Mouse (Mus musculus) cerebellum, postnatal 36 days (tissue): ENCODE data around the gene Ccnjl.

Source experiments
- DNase-seq, 2 experiments: peaks; one replicate each; pipeline ENCODE4 v3.0.0; 2021 to 2022; ENCODE audit warnings: mixed read lengths in 2 of 2

The Ccnjl gene

DNA sequence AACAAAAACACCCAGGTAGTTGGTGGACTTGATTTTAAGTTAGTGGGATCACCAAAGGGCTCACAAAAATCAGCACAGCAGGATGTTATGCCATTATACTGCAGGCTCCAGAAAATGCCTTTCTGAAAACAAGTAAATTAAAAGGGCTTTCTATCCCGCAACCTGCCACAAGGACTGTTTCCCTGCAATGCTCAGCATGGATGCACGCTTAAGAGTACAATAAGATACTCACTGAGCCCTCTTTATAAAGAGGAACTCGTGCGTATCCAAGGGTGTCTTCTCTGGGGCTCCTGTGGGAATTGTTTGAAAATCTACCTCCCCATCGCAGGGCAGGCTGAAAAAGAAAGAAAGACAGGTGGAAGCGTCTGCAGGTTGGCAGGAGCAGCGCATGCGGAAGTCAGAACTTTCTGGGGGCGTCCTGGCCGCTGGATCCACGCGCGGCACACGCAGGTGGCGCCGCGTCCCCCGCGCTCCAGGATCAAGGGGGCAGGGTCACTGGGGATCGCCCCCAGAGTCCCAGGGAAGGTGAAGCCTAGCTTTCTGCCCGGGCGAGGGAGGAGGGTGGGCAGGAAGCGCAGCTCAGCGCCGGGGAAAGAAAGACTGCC is 404 bp upstream of the Ccnjl start:
- DNase-seq: no peak

GRCm38 (mm10) chr11:43530043-43530442 is 1.5 kb downstream of the Ccnjl start:
- DNase-seq: no peak

DNA sequence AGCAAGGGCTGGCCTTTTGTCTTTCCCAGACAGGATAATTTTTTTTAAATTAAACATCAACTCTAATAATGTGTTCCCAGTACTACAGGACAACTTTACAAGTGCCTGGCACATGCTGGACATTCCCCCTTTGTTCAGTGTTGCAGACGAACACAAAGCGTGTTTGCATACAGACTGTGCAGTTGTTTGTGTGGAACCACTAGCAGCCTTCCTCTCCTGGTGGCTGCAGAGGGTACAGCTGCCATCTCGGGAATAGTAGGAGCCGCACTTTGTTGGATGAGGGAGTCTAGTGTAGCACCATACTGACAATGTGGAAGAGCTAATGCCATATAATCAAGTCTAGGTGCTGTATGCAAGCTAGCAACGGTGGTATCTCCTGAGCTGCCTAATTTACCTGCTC is 3.0 kb downstream of the Ccnjl start:
- DNase-seq: no peak

GRCm38 (mm10) chr11:43537074-43537473 is 8.5 kb downstream of the Ccnjl start:
- DNase-seq: no peak

DNA sequence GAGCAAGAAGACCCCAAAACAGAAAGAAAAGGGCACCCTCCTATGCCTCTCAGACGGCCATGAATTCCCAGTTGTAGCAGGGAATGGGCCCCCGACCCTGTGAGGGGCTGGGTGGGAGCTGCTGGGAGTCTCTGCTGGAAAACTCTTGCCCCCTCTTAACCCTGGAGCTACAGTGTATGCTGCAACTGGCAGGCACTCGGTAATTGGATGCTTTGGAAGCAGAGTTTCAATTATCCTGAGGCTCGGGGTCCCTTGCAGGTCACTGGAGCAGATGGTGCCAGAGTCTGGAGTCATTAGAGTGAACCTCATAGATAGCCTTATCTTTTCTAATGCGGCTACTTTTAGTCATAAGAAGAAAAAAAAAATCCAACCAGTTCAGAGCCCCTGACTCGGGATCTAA is 11.3 kb downstream of the Ccnjl start:
- no peak for DNase-seq

DNA sequence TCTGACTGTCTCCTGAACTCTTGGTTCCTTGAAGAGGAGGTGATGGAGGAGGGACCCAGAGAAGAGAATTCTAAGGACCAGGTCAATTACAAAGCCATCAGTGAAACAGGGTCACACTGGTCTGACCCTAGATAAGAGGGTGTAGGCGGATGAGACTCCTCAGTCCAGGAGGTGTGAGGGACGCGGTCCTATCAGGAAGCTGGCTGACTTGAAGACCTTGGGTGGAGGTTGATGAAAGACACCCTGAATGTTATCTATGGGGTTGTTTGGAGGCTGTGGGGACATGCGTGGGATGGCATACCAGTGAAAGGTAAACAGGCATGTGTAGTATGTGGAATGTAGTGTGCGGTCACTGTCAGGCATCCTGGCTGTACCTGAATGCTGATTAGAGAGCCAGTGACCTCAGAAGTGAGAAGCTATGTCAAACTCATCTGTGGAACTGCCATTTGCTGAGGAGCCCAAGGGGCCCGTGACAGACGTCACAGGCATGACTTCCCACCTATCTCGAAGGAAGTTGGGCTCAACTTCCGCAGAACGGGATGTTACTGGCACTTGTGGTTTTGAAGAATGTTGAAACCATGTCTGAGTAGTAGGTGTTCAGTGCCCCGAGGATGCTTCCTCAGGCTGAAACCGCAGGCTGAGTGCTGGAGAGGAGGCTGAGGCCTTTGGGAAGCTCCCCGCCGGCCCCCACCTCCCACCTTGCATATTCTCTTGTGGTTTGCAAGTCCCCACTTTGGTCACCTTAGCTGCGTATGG is 15.3 kb downstream of the Ccnjl start:
- DNase-seq: no peak

- DNase-seq: no peak
Measured at GRCm38 (mm10) chr11:43544819-43545218, 16.2 kb downstream of the Ccnjl start.

DNA sequence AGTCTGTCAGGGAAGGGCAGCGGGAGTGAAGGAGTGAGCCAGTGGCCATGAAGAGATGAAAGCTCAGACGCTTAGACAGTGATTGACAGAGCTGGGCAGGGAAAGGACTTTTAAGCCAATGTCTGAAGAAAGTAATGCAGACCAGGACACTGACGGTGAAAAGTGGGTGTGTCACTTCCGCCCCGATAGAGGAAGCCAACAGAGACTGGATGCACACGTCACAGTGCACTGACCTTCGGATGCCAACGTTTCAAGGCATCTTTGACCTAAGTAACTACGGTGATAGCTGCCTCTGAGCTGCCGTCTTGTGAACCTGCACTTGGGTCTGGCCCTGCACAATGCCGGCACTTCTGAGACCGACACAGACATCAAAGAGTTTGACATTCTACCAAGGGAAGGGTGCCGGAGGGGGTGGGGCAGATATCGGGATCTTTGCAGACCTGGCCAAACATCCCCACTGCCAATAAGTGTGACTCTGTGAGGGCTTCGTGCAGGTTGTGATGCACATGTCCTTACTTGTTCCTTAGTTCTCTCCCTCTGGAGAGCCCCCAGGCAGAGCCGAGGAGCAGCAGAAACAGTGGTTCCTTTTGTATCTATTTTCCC is 17.4 kb downstream of the Ccnjl start:
- no peak for DNase-seq

DNA sequence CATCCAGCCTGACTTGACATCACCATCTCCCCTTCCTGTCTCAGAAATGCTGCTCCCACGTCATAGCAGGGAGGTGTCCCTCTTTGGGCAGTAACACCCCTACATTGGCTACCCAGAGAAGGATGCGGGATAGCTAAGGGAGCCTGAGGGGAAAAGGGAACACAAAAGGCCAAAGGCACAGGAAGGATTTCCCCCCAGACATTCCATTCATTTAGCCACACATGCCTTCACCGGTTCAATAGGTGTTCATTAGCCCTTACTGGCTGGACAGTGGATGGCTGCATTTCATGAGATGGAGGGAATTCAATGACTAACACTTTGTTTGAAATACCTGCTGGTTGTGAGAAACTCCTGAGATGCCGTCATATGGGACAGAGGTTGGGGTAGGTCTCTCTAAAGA is 18.1 kb downstream of the Ccnjl start:
- DNase-seq: no peak

GRCm38 (mm10) chr11:43548148-43548547 is 19.6 kb downstream of the Ccnjl start:
- peak; percentile 80 to 81 for DNase-seq

DNA sequence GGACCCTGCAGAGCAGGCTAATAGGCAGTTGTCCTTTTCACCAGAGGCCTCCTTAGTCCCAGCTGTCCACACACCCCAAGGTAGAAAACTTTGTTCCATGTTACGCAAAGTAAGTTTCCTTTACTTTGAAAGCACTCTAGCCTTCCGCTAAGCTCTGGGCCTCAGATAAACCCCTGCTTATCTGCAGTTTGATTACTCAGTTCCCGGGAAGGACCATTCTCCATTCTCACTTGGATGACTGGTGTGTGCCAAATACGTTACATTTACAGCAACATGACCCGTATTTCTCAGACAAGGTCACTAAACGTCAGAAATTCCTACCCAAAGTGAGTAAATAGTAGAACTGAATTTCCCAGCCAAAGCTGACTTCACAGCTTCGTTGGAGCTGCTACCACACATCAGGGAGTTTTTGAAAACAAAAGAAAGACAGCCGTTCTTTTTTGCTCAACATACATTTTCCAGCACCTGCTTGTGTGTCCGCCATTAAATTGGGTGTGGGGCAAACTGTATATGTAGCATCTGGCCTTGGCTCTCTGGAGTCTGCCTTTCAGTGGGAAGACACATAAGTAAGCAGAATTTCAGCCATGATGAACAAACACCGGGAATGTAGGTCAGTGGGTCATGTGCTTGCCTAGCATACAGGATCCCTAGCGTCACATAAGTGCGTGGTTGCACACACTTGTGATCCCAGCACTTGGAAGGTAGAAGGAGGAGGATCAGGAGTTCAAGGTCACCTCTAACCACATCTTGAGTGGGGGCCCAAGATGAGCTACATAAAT is 20.3 kb downstream of the Ccnjl start:
- DNase-seq: no peak

GRCm38 (mm10) chr11:43549701-43550100 is 21.1 kb downstream of the Ccnjl start:
- peak; percentile 24 to 40 for DNase-seq

- no peak for DNase-seq
Measured at GRCm38 (mm10) chr11:43551756-43552155, 23.2 kb downstream of the Ccnjl start.

GRCm38 (mm10) chr11:43552675-43553074 is 24.1 kb downstream of the Ccnjl start:
- no peak for DNase-seq

DNA sequence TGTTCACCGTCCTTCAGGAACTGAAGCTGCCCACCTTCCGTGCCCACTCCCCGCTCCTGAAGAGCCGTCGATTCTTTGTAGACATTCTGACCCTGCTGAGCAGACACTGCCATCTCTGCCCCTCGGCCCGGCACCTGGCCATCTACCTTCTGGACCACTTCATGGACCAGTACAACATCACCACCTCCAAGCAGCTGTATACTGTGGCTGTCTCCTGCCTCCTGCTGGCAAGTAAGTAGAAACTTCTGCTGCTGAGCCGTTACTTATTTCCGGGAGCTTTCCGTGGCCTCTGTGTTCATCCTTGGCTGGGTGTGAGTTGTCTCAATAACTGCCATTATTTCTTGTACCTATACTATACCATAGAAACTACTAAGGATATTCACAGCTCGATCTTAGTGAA is 28.0 kb downstream of the Ccnjl start:
- DNase-seq: no peak

DNA sequence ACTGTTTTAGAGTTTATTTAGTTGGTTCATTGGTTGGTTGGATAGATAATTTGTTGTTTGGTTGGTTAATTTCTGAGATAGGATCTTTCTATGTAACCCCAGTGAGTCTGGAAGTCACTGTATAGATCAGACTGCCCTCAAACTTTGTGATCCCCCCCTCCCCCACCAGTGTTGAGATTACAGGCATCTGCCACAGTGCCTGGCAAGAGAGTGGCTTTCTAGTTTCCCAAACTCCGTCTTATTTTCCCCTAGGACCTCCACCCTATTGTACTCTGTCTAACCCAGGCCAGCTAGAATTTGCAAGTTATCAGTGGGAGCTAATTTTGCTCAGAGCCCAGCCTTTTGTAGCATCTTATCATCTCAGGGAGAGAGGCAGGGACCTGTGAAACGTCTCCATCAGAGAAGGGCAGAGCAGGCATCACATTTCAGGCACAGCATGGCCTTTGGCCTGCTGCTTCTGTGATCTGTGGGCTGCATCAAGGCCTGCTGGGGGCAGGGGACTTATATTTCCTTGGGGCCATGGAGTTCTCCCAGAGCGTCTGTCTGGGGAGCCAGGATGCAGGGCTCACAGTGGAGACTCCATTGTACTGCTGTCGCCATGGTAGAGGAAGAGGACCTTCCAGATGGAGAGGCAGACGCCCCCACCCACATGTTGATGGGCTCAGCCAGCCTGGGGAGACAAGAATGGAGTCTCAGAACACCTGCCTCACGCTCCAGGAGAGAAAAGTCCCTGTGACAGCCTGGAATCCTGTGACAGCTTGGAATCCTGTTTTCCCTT is 31.1 kb downstream of the Ccnjl start:
- DNase-seq: no peak

DNA sequence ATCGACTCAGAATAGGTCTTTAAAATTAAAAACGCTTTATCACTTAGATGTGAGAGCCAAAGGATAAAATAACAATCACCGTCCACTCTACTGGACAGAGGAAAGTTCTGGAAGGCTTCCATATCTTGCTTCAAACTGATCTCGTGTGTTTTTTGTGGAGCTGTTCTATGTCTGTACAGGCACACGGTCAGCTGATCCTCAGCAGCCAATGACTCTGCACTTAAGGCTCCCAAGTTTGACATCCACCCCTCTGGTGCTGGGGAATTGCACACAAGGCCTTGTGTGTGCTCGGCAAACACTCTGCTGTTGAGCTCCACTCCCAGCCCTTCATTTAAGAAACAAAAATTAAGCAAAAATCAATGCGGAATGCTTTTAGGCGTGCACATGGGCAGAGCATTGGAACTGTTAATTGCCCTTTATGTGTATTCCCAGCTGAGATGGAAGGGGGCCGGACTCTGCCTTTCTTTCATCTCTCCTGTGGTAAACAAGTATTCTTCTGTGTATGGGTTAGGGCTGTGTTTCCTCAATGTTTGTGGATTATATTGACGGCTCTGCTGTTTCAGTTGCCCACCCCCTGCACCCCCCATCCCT is 35.2 kb downstream of the Ccnjl start:
- no peak for DNase-seq

- DNase-seq: no peak
Measured at GRCm38 (mm10) chr11:43565414-43565813, 36.8 kb downstream of the Ccnjl start.

GRCm38 (mm10) chr11:43565852-43566251 is 37.3 kb downstream of the Ccnjl start:
- DNase-seq: no peak

DNA sequence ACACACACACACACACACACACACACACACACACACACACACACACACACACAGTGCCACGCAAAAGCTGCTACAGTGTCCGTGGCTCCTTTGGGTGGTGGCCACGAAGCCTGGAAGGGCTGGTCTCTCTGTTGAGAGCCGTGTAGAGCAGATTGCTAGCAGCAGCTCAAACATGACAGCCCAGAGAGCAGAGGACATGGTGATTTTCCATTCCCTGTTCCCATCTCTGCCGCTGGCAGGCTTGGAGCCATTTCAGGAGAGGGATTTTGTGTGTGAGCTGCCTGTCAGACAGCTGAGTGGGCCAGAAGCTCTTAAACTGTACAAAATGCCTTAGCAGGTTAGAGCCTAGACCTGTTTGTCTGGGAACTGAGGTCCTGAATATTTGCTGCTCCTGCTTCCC is 38.1 kb downstream of the Ccnjl start:
- peak; percentile 37 to 40 for DNase-seq

DNA sequence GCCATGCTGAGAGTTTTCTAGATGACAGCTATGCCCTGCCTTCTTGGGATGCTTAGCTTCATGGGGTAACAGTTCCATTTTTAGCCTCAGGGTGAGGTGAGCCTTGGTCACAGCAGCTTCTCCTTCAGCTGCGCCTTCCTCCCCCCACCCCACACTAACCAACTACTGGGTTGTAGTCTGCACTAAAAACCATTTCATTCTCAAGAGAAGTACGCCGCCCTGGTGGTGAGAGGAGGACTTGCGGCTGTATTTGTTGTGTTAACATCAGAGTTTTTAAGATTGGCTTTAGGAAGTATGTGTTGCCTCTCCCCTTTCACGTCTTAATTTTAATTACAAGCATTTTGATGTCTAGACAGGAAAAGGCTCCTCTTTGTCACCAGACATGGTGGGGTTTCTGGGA is 39.7 kb downstream of the Ccnjl start:
- DNase-seq: peak; percentile 35 to 53

DNA sequence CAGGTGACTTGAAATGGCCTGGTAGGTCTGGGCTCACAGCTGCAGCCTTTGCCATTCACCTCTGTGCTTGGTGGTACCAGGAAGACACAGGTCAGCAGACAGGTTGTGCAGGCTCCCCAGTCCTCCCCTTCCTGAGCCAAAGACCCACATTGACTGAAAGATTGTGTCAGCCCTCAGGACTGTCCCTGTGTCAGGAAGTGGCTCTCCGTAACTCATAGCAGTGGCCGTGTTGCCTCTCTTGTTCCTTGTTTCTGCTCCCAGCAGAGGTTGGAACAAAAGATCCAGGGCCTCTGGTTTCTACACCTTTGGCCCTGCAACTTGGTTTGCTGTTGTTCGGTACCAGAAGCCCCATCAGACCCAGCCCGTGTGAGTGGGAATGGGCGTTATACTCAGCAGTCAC is 40.6 kb downstream of the Ccnjl start:
- DNase-seq: no peak
